Mouse (Mus musculus) heart, adult 9 months (tissue): Measurements from ENCODE around the gene Phactr4.

Source experiments
- DNase-seq, 2 experiments: peaks; one replicate each; pipeline ENCODE4 v3.0.0; 2022; ENCODE audit warnings: low spot score in 2 of 2

Phactr4 gene

GRCm38 (mm10) chr4:132369953-132370750 lies 52.1 kb downstream of the Phactr4 start:
- DNase-seq: peak in 1 of 2 experiments; percentile 29

- DNase-seq: no peak
Observed at GRCm38 (mm10) chr4:132367480-132368201, 54.6 kb downstream of the Phactr4 start.

- no peak for DNase-seq
Observed at GRCm38 (mm10) chr4:132365450-132366060, 56.7 kb downstream of the Phactr4 start.

GRCm38 (mm10) chr4:132363487-132363886 lies 58.8 kb downstream of the Phactr4 start:
- no peak for DNase-seq

GRCm38 (mm10) chr4:132359510-132359909 lies 62.8 kb downstream of the Phactr4 start:
- DNase-seq: no peak

- no peak for DNase-seq
Observed at GRCm38 (mm10) chr4:132356170-132356569, 66.1 kb downstream of the Phactr4 start.

- no peak for DNase-seq
Observed at GRCm38 (mm10) chr4:132355403-132355802, 66.9 kb downstream of the Phactr4 start.

GRCm38 (mm10) chr4:132354571-132354970 lies 67.7 kb downstream of the Phactr4 start:
- no peak for DNase-seq

- DNase-seq: peak; percentile 92 to 94
Observed at GRCm38 (mm10) chr4:132353481-132353885, 68.8 kb downstream of the Phactr4 start, which contains the start of gene Rcc1. Rcc1 (minus strand) TSS chr4:132353605.

- peak in 1 of 2 experiments; percentile 29 for DNase-seq
Observed at GRCm38 (mm10) chr4:132352739-132353138, 69.5 kb downstream of the Phactr4 start.

- no peak for DNase-seq
Observed at GRCm38 (mm10) chr4:132351401-132351800, 70.9 kb downstream of the Phactr4 start.

- DNase-seq: no peak
Observed at GRCm38 (mm10) chr4:132350854-132351253, 71.4 kb downstream of the Phactr4 start.

GRCm38 (mm10) chr4:132350123-132350740 lies 72.1 kb downstream of the Phactr4 start:
- DNase-seq: no peak

- no peak for DNase-seq
Observed at GRCm38 (mm10) chr4:132349495-132350122, 72.7 kb downstream of the Phactr4 start.

GRCm38 (mm10) chr4:132346661-132347060 lies 75.6 kb downstream of the Phactr4 start:
- DNase-seq: no peak

- no peak for DNase-seq
Observed at GRCm38 (mm10) chr4:132346261-132346660, 76.0 kb downstream of the Phactr4 start.

- DNase-seq: no peak
Observed at GRCm38 (mm10) chr4:132345843-132346212, 76.5 kb downstream of the Phactr4 start.

- peak; percentile 88 to 94 for DNase-seq
Observed at GRCm38 (mm10) chr4:132345135-132345842, 77.0 kb downstream of the Phactr4 start.

GRCm38 (mm10) chr4:132344403-132345134 lies 77.7 kb downstream of the Phactr4 start:
- DNase-seq: no peak

- no peak for DNase-seq
Observed at GRCm38 (mm10) chr4:132341451-132341850, 80.8 kb downstream of the Phactr4 start.
